Mouse (Mus musculus): Measurements from ENCODE around the gene Jam3. TPM values are rescaled to one million over a fixed set of nuclear protein-coding genes. Genes with fewer than 3 reads are reported as not detected.

Gene Jam3
- total and polyA plus RNA-seq, 3 experiments, result 0.17 to 2.0 (median 0.72) TPM

DNA sequence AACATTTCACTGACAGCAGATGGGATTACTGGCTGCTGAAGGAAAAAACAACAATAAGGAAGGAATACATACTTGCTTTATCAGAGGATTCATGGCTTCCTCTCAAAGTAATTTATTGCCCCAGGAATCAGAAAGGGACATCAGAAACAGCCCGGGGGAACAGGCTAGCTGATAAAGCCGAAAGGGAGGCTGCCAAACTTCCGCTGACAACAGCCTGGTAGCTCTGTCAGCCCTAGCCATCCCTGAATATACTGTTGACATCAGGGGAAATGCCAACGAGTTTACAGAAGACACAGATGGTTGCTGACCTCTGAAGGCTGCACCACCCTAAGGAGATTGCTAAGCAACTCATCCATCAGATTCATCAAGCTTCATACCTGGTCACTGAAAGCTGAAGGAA, 26.6 kb downstream of the Jam3 start:
- Histone ChIP-seq H3K9me3 (replicated peaks; ENCODE audit: low read length) (peaks cover 2% of the 10 kb centered on the region), H3K9ac (ENCODE audit: insufficient read depth, low read depth) (no peak overlapping the region), H3K36me3 (replicated peaks in 1 of 2; ENCODE audit: control insufficient read depth in 1 of 2, insufficient read depth in 1 of 2, low read length in 1 of 2) (no peaks in the 10 kb centered on the region), H3K4me1 (ENCODE audit: control insufficient read depth in 1 of 2, insufficient read depth in 2 of 2) (no peaks in the 10 kb centered on the region), H3K79me2 (replicated peaks; ENCODE audit: control insufficient read depth, extremely low read depth, insufficient read depth, poor library complexity, severe bottlenecking) (no peaks in the 10 kb centered on the region), H3K4me3 (replicated peaks in 1 of 3; ENCODE audit: low read depth in 2 of 3, low read length in 2 of 3, poor library complexity in 1 of 3) (no peak overlapping the region), H3K4me2 (ENCODE audit: insufficient read depth, low read depth, poor library complexity, severe bottlenecking) (no peak overlapping the region), H3K27ac (ENCODE audit: insufficient read depth, low read depth) (no peak overlapping the region), H3K27me3 (replicated peaks) (no peaks in the 10 kb centered on the region)
- in situ Hi-C loops (cut with MboI; ENCODE audit: low pct_ligation_motif_present, low pct_unique_long_range_greater_than_20kb, low sequenced_read_pairs), result no loop called here
- TF ChIP-seq MAZ (IDR thresholded peaks at IDR 0.05; ENCODE audit: low read depth, low read length), result no peak
- TF ChIP-seq SMC3 (IDR thresholded peaks at IDR 0.05; ENCODE audit: low read depth, low read length), result no peak
- TF ChIP-seq USF1 (IDR thresholded peaks at IDR 0.05; ENCODE audit: low read depth, low read length), result no peak
- no peak for TF ChIP-seq KAT2A (IDR thresholded peaks at IDR 0.05; ENCODE audit: insufficient replicate concordance, low read length)
- no peak for TF ChIP-seq ZKSCAN1 (IDR thresholded peaks at IDR 0.05; ENCODE audit: borderline replicate concordance, low read depth, low read length)
- no peak for TF ChIP-seq SIN3A (IDR thresholded peaks at IDR 0.05; ENCODE audit: low read length)
- TF ChIP-seq UBTF (IDR thresholded peaks at IDR 0.05; ENCODE audit: low read depth, low read length), result no peak
- dilution Hi-C loops (cut with MboI; ENCODE audit: extremely low pct_ligation_motif_present, extremely low pct_unique_long_range_greater_than_20kb, low sequenced_read_pairs), result no loop called here
- no peak for DNase-seq (ENCODE audit: extremely low read depth)

DNA sequence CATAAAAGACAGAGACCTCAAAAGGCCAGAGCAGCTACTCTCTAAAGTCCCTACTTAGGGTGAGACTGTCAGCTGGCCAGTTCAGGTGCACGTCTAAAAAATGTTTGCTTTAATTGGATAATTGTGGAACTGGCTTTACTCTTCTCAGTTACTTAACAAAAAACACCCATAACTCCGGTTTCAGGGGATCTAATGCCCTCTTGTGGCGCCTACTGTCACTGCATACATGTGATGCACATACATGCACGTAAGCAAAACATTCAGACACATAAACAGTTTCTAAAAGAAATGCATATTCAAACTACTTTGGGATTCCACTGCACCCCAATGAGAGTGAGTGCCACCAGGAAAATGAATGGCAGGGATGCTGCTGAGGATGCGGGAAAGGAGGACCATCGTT, 28.7 kb downstream of the Jam3 start:
- in situ Hi-C loops (cut with MboI; ENCODE audit: low pct_ligation_motif_present, low pct_unique_long_range_greater_than_20kb, low sequenced_read_pairs), result no loop called here
- Histone ChIP-seq H3K79me2 (replicated peaks; ENCODE audit: control insufficient read depth, extremely low read depth, insufficient read depth, poor library complexity, severe bottlenecking) (no peaks in the 10 kb centered on the region), H3K9ac (ENCODE audit: insufficient read depth, low read depth) (no peak overlapping the region), H3K4me3 (replicated peaks in 1 of 3; ENCODE audit: low read depth in 2 of 3, low read length in 2 of 3, poor library complexity in 1 of 3) (no peak overlapping the region), H3K9me3 (replicated peaks; ENCODE audit: low read length) (peaks cover 6% of the 10 kb centered on the region), H3K27me3 (replicated peaks) (no peaks in the 10 kb centered on the region), H3K27ac (ENCODE audit: insufficient read depth, low read depth) (no peak overlapping the region), H3K4me2 (ENCODE audit: insufficient read depth, low read depth, poor library complexity, severe bottlenecking) (no peak overlapping the region), H3K36me3 (replicated peaks in 1 of 2; ENCODE audit: control insufficient read depth in 1 of 2, insufficient read depth in 1 of 2, low read length in 1 of 2) (no peaks in the 10 kb centered on the region), H3K4me1 (ENCODE audit: control insufficient read depth in 1 of 2, insufficient read depth in 2 of 2) (peaks cover 0 to 5% of the 10 kb centered on the region in 2 experiments; a peak in 2 of 4 replicates)
- DNase-seq (ENCODE audit: extremely low read depth), result peak; percentile 12
- dilution Hi-C loops (cut with MboI; ENCODE audit: extremely low pct_ligation_motif_present, extremely low pct_unique_long_range_greater_than_20kb, low sequenced_read_pairs), result no loop called here
- no peak for TF ChIP-seq TBP (conservative IDR thresholded peaks at IDR 0.05; ENCODE audit: low read depth, low read length)
- TF ChIP-seq MEF2A (IDR thresholded peaks at IDR 0.05; ENCODE audit: borderline replicate concordance, low read depth, low read length), result no peak
- no peak for TF ChIP-seq RCOR1 (conservative IDR thresholded peaks at IDR 0.05; ENCODE audit: low read depth, low read length)
- TF ChIP-seq MAX (IDR thresholded peaks at IDR 0.05; ENCODE audit: low read length), result no peak
- TF ChIP-seq HCFC1 (IDR thresholded peaks at IDR 0.05; ENCODE audit: low read depth, low read length), result no peak
- TF ChIP-seq ZKSCAN1 (IDR thresholded peaks at IDR 0.05; ENCODE audit: borderline replicate concordance, low read depth, low read length), result no peak
- TF ChIP-seq POLR2A (IDR thresholded peaks at IDR 0.05; ENCODE audit: low read depth, low read length), result no peak
- TF ChIP-seq SMC3 (IDR thresholded peaks at IDR 0.05; ENCODE audit: low read depth, low read length), result 0 out of 2 replicates have a peak, but pooled peaks have one; percentile 5
- no peak for TF ChIP-seq JUN (IDR thresholded peaks at IDR 0.05; ENCODE audit: insufficient read depth, low read depth, low read length)
- TF ChIP-seq CTCF (conservative IDR thresholded peaks at IDR 0.05 in 1 of 2, IDR thresholded peaks at IDR 0.05 in 1 of 2; ENCODE audit: low read depth in 2 of 2, low read length in 2 of 2), result peak in 1 of 2 experiments; percentile 41; a peak in 2 of 4 replicates
- TF ChIP-seq USF1 (IDR thresholded peaks at IDR 0.05; ENCODE audit: low read depth, low read length), result no peak
- no peak for TF ChIP-seq CHD2 (IDR thresholded peaks at IDR 0.05; ENCODE audit: low read length)
- TF ChIP-seq POLR2AphosphoS2 (IDR thresholded peaks at IDR 0.05; ENCODE audit: low read depth, low read length), result no peak
- TF ChIP-seq IRF4 (IDR thresholded peaks at IDR 0.05; ENCODE audit: low read depth, low read length), result no peak
- TF ChIP-seq BHLHE40 (IDR thresholded peaks at IDR 0.05; ENCODE audit: low read depth, low read length), result no peak
- no peak for TF ChIP-seq ZMIZ1 (IDR thresholded peaks at IDR 0.05; ENCODE audit: low read depth, low read length)
- TF ChIP-seq ETS1 (conservative IDR thresholded peaks at IDR 0.05; ENCODE audit: low read depth, low read length), result no peak
- no peak for TF ChIP-seq ZC3H11A (IDR thresholded peaks at IDR 0.05; ENCODE audit: low read depth, low read length)
- peak; percentile 22 for TF ChIP-seq RAD21 (IDR thresholded peaks at IDR 0.05; ENCODE audit: low read depth, low read length)
- TF ChIP-seq JUND (conservative IDR thresholded peaks at IDR 0.05; ENCODE audit: low read depth, low read length), result no peak

All from CH12.LX (cell line).